Mouse (Mus musculus) liver, postnatal 0 days (tissue): ENCODE measurements around the gene Sec14l4. TPM values are rescaled to one million over a fixed set of nuclear protein-coding genes. Genes with fewer than 3 reads are reported as not detected.

Experiments
- ATAC-seq: fragments of 200-750 bp; cut with Nextera tagmentation; 2 replicates; pipeline ENCODE4 v1.8.0; 2017; ENCODE audit warnings: mild to moderate bottlenecking, moderate library complexity
- DNase-seq: peaks from one replicate; pipeline ENCODE4 v3.0.0-alpha.2; 2016
- H3K27ac ChIP-seq: fragments of 300-500 bp; sonication (generic); 2 replicates; pipeline ENCODE4 v1.5.1; 2014; ENCODE audit warnings: antibody characterized with exemption, moderate library complexity, mild to moderate bottlenecking, low read depth
- H3K27me3 ChIP-seq: fragments of 300-500 bp; sonication (generic); 2 replicates; pipeline ENCODE4 v1.6.1; 2014; ENCODE audit warnings: low read length, control low read depth, mixed read lengths; ENCODE audit not compliant: insufficient read depth
- H3K36me3 ChIP-seq: fragments of 300-500 bp; sonication (generic); replicated peaks from 2 replicates; pipeline ENCODE4 v1.6.1; 2014; ENCODE audit warnings: mild to moderate bottlenecking, control low read depth, low read length, moderate library complexity, mixed read lengths; ENCODE audit not compliant: insufficient read depth
- H3K4me1 ChIP-seq: fragments of 300-500 bp; sonication (generic); 2 replicates; pipeline ENCODE4 v1.6.1; 2014; ENCODE audit warnings: antibody characterized with exemption, mild to moderate bottlenecking, control low read depth; ENCODE audit not compliant: insufficient read depth
- H3K4me2 ChIP-seq: fragments of 300-500 bp; sonication (generic); 2 replicates; pipeline ENCODE4 v1.6.1; 2014; ENCODE audit warnings: low read depth, mild to moderate bottlenecking, low read length, moderate library complexity, mixed read lengths
- H3K4me3 ChIP-seq: fragments of 300-500 bp; sonication (generic); 2 replicates; pipeline ENCODE4 v1.5.1; 2014; ENCODE audit warnings: low read depth, low read length
- H3K9ac ChIP-seq: fragments of 300-500 bp; sonication (generic); replicated peaks from 2 replicates; pipeline ENCODE4 v1.6.1; 2014; ENCODE audit warnings: mild to moderate bottlenecking, moderate library complexity
- H3K9me3 ChIP-seq: fragments of 300-500 bp; sonication (generic); 2 replicates; pipeline ENCODE4 v1.6.1; 2016; ENCODE audit warnings: mild to moderate bottlenecking, control low read depth, low read length, mixed read lengths
- CTCF ChIP-seq: sonication (generic); IDR thresholded peaks from 2 replicates; pipeline ENCODE4 v1.5.1; 2016; ENCODE audit warnings: antibody characterized with exemption, low read depth
- EP300 ChIP-seq: IDR thresholded peaks from 2 replicates; pipeline ENCODE4 v1.6.1; 2016; ENCODE audit warnings: antibody characterized with exemption, low read depth, mild to moderate bottlenecking
- WGBS: fragments of 180-500 bp; shearing (Covaris S2); extraction: QIAGEN DNeasy Blood & Tissue Kit; methylation state at CpG from one replicate; pipeline ENCODE4 v1.1.7; 2014; ENCODE audit not compliant: insufficient replicate concordance; 5-methylcytosine and 5-hydroxymethylcytosine counted together
- polyA plus RNA-seq: library from polyadenylated mRNA; unstranded; fragments of >200 nt; fragmentation: Nextera tagmentation; extraction: Ambion mirVana; gene quantifications from 2 replicates; pipeline ENCODE4 v1.2.1, GENCODE M21; 2015

The Sec14l4 gene
- polyA plus RNA-seq, 1 experiment from 2014 or later, result 12.1 TPM

DNA sequence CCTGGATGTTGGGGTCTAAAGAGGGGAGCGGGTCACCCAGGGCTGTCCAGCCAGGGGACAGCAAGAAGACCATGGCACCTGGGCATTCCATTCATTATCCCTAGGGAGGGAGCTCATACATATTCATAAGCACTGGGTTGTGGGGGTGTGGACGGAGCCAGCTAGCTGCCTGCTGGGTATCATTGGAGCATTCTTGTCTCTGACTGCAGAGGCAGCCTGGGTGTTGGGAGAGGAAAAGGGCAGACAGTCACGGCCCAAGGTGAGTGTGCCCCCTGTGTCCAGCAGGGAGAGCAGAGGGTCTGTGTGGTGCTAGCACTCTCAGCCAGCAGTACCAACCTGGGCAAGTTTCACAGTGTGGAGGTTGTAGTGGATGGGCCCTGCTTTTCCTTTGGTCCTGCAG, 41.5 kb upstream of the Sec14l4 start:
- H3K4me3 ChIP-seq, result no peak overlapping the region
- TF ChIP-seq EP300 (no peak), CTCF (no peak)
- H3K27ac ChIP-seq, result no peak overlapping the region
- no peak for DNase-seq
- WGBS, result 68% methylated on average over 3 of the region's 3 CpGs
- H3K27me3 ChIP-seq, result no peaks in the 10 kb centered on the region; the same call in 1 of the 2 replicates
- H3K4me1 ChIP-seq, result peaks cover 3% of the 10 kb centered on the region; the same call in 1 of the 2 replicates
- no peak for ATAC-seq
- no peaks in the 10 kb centered on the region for H3K36me3 ChIP-seq
- no peak overlapping the region for H3K4me2 ChIP-seq
- H3K9me3 ChIP-seq, result no peaks in the 10 kb centered on the region
- H3K9ac ChIP-seq, result no peak overlapping the region

GRCm38 (mm10) chr11:3993132-3993531, 38.1 kb upstream of the Sec14l4 start:
- H3K36me3 ChIP-seq, result no peaks in the 10 kb centered on the region
- H3K9me3 ChIP-seq, result no peaks in the 10 kb centered on the region
- no peak overlapping the region for H3K4me2 ChIP-seq
- WGBS, result 72% methylated on average over 6 of the region's 6 CpGs
- TF ChIP-seq EP300 (no peak), CTCF (no peak)
- no peak overlapping the region for H3K9ac ChIP-seq
- DNase-seq (no peak), ATAC-seq (no peak)
- no peak overlapping the region for H3K4me3 ChIP-seq
- peaks cover 1% of the 10 kb centered on the region; the same call in 1 of the 2 replicates for H3K4me1 ChIP-seq
- H3K27me3 ChIP-seq, result peaks cover 7% of the 10 kb centered on the region
- H3K27ac ChIP-seq, result no peak overlapping the region

GRCm38 (mm10) chr11:3993914-3994313, 37.3 kb upstream of the Sec14l4 start:
- no peak overlapping the region for H3K4me2 ChIP-seq
- H3K4me3 ChIP-seq, result no peak overlapping the region
- peaks cover 7% of the 10 kb centered on the region; the same call in 1 of the 2 replicates for H3K4me1 ChIP-seq
- no peaks in the 10 kb centered on the region for H3K9me3 ChIP-seq
- WGBS, result 79% methylated on average over 6 of the region's 6 CpGs
- ATAC-seq (no peak), DNase-seq (no peak)
- no peak overlapping the region for H3K27ac ChIP-seq
- no peaks in the 10 kb centered on the region for H3K36me3 ChIP-seq
- TF ChIP-seq EP300 (no peak), CTCF (no peak)
- peaks cover 15% of the 10 kb centered on the region for H3K27me3 ChIP-seq
- H3K9ac ChIP-seq, result no peak overlapping the region

DNA sequence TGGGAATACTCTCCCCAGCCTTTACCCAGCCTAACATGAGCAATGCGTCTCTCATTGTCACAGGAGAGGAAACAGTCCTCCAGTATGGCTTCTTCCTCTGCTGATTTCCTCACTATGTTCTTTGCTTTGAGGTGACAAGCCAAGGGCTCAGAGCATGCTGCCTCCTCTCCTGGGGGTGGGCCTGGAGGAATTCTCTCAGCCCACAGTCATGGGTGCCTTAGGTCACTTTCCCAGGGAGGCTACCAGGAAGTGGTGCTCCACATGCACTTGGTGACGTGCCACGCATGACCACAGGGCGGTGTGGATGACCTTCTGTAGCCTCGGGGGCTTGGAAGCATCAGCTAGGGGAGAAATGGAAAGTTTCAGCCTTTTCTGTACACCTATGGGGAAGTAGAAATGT, 35.8 kb upstream of the Sec14l4 start:
- WGBS, result 50% methylated on average over 5 of the region's 5 CpGs
- no peak overlapping the region for H3K4me3 ChIP-seq
- no peaks in the 10 kb centered on the region for H3K9me3 ChIP-seq
- H3K4me1 ChIP-seq, result peaks cover 7% of the 10 kb centered on the region; the same call in 1 of the 2 replicates
- no peaks in the 10 kb centered on the region for H3K36me3 ChIP-seq
- ATAC-seq, result no peak
- no peak overlapping the region for H3K4me2 ChIP-seq
- H3K27ac ChIP-seq, result no peak overlapping the region
- peaks cover 17% of the 10 kb centered on the region for H3K27me3 ChIP-seq
- DNase-seq, result no peak
- TF ChIP-seq EP300 (no peak), CTCF (no peak)
- H3K9ac ChIP-seq, result no peak overlapping the region

DNA sequence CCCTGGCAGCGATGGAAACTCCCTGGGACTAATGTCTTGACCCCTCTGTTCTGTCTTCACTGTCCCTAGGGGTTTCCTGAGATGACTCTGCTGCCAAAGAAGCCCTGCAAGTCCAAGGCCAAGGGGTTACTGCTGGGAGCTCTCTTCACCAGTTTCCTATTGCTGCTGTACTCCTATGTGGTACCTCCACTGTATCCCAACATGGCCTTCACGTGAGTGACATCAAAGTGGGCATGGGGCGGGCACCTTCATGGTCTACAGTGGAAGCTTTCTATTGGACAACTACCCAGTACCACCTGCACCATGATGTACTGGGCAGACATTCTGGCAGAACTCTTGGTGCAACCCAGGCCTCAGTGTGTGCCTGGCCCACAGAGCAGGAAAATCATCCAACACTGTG, 34.4 kb upstream of the Sec14l4 start:
- WGBS, result 80% methylated on average over 3 of the region's 3 CpGs
- TF ChIP-seq CTCF (no peak), EP300 (no peak)
- H3K4me2 ChIP-seq, result no peak overlapping the region
- ATAC-seq, result no peak
- DNase-seq, result peak; percentile 8
- H3K36me3 ChIP-seq, result no peaks in the 10 kb centered on the region
- no peak overlapping the region for H3K27ac ChIP-seq
- peaks cover 17% of the 10 kb centered on the region for H3K27me3 ChIP-seq
- H3K9ac ChIP-seq, result no peak overlapping the region
- peaks cover 7% of the 10 kb centered on the region; the same call in 1 of the 2 replicates for H3K4me1 ChIP-seq
- no peaks in the 10 kb centered on the region for H3K9me3 ChIP-seq
- no peak overlapping the region for H3K4me3 ChIP-seq

- 4% methylated on average over 66 of the region's 66 CpGs for WGBS
- H3K27me3 ChIP-seq, result peaks cover 17% of the 10 kb centered on the region
Observed at GRCm38 (mm10) chr11:3997978-3998720, 33.1 kb upstream of the Sec14l4 start.

More at GRCm38 (mm10) chr11:3997978-3998720, 33.1 kb upstream of the Sec14l4 start:
- Histone ChIP-seq H3K9me3 (no peaks in the 10 kb centered on the region), H3K36me3 (no peaks in the 10 kb centered on the region), H3K9ac (no peak overlapping the region), H3K27ac (no peak overlapping the region), H3K4me1 (peaks cover 7% of the 10 kb centered on the region; the same call in 1 of the 2 replicates), H3K4me3 (peak overlapping the region; percentile 17; the same call in 1 of the 2 replicates), H3K4me2 (peak overlapping the region; percentile 54)
- TF ChIP-seq EP300, result no peak
- DNase-seq (no peak), ATAC-seq (no peak)
